Mouse (Mus musculus): ENCODE results near the gene Shf.

GRCm38 (mm10) chr2:122324586-122324985, 44.4 kb downstream of the Shf start:
- TF ChIP-seq EP300 (optimal IDR thresholded peaks at IDR 0.05): no peak
- TF ChIP-seq CTCF (IDR thresholded peaks at IDR 0.05; ENCODE audit: low read depth): no peak

Measured in stomach, postnatal 0 days (tissue).